Mouse (Mus musculus) ZHBTc4 (cell line): ENCODE measurements around the gene Gjd2.

Experiments used
- DNase-seq: peaks from one replicate; pipeline ENCODE4 v3.0.0-alpha.2; 2011; ENCODE audit warnings: low read depth, low spot score

Gjd2 gene

GRCm38 (mm10) chr2:114013295-114013771 lies at the start of gene Gjd2:
Gene Gjd2, minus strand, starts transcription at chr2:114013619.
- DNase-seq: peak; percentile 43

- DNase-seq: peak; percentile 54
Measured at GRCm38 (mm10) chr2:114060071-114060591, 46.7 kb upstream of the Gjd2 start.

DNA sequence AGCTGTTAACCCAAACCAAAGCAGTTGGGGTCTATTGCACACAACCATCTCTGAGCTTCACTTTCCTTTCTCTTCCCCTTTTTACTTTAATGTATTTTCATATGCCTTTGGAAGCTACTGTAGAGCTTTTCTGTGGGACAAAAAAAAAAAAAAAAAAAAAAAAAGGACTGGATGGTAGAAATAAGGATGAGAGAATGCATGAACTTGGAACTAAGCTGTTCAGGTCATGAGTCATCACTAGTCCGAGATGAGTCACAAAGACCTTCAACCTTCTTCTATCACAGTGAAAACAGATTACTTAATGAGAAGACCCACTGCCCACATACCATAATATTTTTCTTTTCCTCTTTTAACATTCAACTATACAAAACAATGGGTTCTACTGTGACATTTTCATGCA lies 46.2 kb upstream of the Gjd2 start:
- no peak for DNase-seq

DNA sequence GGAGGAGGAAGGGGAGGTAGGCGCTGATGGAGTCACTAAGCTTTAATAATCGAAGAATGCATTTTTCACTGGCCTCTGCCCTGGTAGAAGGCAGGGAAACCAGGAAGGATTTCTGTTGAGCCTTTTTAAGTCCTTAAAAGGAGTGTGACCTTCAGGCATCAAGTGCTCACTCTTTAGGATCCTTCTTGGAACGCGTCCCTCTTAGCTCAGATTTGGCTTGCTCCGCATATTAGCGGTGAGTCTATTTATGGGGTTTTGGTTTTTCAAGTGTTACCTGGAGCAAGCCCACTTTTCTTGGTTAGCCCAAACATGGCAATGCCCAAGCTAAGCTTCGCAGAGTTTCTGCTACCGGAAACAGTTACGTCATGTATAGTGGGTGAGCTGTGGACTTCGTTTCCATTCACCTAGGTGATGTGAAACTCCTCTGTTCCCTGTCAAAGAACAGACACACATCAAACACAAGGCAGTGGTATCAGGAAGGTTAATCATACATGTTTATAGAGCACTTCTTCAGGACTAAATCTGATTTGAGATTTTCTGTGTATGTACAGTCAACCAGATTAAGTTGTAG lies 44.9 kb upstream of the Gjd2 start:
- DNase-seq: peak; percentile 4

DNA sequence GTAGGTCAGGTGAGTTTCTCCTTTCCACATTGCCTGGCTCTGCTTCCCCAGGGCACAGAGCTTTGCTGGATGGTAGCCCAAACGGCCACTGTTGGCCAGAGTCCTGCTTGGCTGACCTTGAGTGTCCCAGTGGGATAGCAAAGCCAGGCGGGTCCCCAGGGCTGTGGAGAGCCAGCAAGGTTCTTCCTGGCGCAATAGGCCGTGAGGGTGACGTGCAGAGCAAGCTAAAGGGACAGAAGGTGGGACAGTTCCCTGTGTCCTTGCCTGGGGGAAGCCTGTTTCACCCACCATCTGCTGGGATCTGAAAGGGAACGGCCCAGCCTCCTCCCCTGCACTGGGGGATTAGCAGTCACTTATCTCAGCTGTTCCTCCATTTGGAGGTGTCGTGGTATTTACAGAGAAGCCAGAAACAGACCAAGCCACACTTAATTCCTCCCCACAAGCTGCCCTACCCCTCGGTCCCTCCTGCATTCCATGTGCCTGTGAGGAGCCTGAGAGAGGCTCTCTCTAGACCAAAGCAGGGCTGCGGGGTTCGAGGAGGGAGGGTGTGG lies 44.0 kb upstream of the Gjd2 start:
- peak; percentile 36 for DNase-seq

DNA sequence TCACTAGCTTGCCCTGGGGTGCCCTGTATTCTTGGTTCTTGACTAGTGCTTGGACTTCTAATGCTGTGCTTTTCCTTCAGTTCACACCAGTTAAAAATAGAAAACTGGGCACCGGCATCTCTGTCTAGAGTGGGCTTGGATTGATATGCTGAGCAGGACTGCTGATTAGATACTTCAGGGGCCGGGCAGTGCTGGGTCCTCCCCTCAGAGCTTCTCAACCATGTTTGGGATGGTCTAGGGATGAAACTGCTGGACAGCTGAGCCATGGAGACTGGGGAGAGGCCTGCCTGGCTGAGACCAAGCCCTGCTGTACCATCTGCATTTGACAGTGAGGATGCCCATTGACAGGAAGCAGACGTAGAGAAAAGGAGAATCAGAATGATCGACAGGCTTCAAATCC lies 40.7 kb upstream of the Gjd2 start:
- DNase-seq: no peak

- DNase-seq: no peak
Measured at GRCm38 (mm10) chr2:114052696-114053598, 39.5 kb upstream of the Gjd2 start, which contains the start of gene Actc1. Gene Actc1, minus strand, starts transcription at chr2:114053548.

- no peak for DNase-seq
Measured at GRCm38 (mm10) chr2:114051871-114052241, 38.4 kb upstream of the Gjd2 start.

GRCm38 (mm10) chr2:114051111-114051870 lies 37.9 kb upstream of the Gjd2 start:
- no peak for DNase-seq

GRCm38 (mm10) chr2:114050150-114050549 lies 36.7 kb upstream of the Gjd2 start:
- DNase-seq: no peak

GRCm38 (mm10) chr2:114049372-114049771 lies 36.0 kb upstream of the Gjd2 start:
- DNase-seq: no peak

DNA sequence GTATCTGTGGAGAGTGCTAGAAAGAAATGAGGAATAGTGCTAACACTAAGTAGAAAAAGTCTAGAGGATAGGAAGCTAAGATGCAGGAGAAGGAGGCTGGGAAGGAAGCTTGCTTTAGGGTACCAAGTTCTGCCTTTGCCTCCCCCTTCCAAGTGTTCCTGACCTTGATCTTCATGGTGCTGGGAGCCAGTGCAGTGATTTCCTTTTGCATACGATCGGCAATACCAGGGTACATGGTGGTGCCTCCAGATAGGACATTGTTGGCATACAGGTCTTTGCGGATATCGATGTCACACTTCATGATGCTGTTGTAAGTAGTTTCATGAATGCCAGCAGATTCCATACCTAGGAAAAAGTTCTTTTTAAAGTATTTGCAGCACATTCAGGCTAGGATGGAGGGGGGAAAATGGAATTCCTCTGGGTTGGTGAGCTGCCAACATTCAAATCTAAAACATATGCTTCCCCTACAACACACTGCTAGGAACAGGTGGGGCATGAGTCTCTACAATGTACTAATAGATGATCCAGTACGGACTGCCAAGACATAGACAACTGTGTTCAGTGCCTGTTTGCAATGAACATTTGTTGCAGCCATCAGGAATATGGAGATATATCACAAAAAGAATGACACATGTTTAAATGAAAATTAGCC lies 34.7 kb upstream of the Gjd2 start:
- DNase-seq: no peak

- no peak for DNase-seq
Measured at GRCm38 (mm10) chr2:114046151-114046664, 32.8 kb upstream of the Gjd2 start.

GRCm38 (mm10) chr2:114037926-114038325 lies 24.5 kb upstream of the Gjd2 start:
- DNase-seq: no peak

- peak; percentile 15 for DNase-seq
Measured at GRCm38 (mm10) chr2:114032259-114032658, 18.8 kb upstream of the Gjd2 start.

- no peak for DNase-seq
Measured at GRCm38 (mm10) chr2:114023383-114023782, 10.0 kb upstream of the Gjd2 start.

GRCm38 (mm10) chr2:114020210-114020563 lies 6.8 kb upstream of the Gjd2 start:
- DNase-seq: no peak

DNA sequence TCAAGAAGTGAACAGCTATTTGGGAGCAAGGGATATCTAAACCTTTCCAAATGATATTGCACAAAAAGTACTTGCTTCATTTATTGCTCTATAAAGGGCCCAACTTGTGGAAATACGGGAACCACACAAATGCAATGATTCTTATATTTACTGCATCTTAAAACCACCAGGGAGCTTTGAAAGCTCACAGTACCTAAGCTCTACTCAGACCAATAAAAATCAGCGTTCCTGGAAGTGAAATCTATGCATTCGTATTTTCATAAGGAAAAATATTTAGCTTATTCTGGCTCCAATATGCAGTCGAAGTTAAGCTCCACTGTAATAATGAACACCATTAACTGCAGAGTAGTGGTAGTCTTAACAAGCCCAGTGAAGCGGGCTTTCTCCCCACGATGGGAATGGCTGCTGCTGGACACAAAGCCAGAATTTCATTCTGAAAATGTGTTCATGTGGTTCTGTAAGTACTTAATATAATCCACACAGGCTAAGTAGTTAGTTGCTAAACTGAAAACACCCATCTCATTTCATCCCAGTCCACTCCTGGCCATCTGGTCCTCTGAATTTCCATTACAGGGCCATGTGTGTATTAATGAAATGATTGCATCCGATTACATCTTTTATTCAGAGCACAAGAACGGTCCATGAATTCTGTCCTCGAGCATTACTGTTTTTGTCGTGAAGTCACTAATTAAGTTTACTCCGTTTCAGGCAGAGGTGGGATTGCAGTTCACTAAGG lies 6.2 kb upstream of the Gjd2 start:
- DNase-seq: no peak

DNA sequence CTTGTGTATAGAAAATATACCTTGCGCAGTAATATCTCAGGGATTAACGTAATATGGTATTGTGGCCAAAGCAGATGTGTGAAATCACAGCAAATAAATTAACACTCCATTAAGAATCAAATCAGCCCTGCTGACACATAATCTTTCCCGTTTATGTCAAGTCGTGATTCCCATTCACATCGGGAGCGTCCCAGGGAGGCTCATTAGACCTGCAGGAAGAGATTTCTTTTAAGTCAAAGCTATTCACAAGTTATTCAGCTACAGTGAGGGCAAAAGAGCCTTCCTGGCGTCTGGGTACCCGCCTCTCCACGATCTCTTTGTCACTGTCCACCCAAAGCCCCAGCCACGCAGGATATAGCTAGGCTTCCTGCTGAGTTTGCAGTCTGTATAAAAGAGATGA lies 4.7 kb upstream of the Gjd2 start:
- no peak for DNase-seq

GRCm38 (mm10) chr2:114014839-114015238 lies 1.4 kb upstream of the Gjd2 start:
- DNase-seq: no peak
